Mouse (Mus musculus): ENCODE data around the gene Ttyh2. TPM values are rescaled to one million over a fixed set of nuclear protein-coding genes. Genes with fewer than 3 reads are reported as not detected.
A peak's percentile ranks its signal among the peaks of the same experiment; 100 is the strongest.
"Not testable (repeated sequence)": the region's sequence is repeated elsewhere in the genome, so short reads cannot be mapped to it uniquely, and the experiment has no call there.

Ttyh2 gene
- total and polyA plus RNA-seq, 3 experiments, result 70.3 to 182 (median 115) TPM

GRCm38 (mm10) chr11:114662161-114662560 lies 13.1 kb upstream of the Ttyh2 start:
- DNase-seq, result no peak

- DNase-seq, result peak; percentile 61
These were observed 12.4 kb upstream of the Ttyh2 start for GRCm38 (mm10) chr11:114662746-114663362.

DNA sequence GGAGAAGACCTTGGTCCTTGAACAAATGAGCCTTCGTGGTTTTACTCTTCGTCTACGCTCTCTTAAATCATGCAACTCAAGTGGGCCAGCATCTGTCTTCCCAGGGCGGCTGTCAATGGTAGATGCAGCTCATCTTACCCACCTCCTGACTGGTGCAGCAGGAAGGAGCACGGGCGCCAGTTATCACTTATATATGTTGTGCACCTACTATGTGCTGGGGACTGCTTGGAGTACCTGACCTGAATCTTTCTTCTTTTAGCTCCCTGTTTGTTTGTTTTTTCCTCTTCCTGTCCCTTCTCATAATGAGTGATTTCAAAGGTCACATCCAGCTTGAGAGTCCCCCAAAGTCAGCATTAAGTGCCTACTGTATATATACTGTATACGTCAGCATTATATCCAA lies 11.1 kb upstream of the Ttyh2 start:
- DNase-seq, result no peak

DNA sequence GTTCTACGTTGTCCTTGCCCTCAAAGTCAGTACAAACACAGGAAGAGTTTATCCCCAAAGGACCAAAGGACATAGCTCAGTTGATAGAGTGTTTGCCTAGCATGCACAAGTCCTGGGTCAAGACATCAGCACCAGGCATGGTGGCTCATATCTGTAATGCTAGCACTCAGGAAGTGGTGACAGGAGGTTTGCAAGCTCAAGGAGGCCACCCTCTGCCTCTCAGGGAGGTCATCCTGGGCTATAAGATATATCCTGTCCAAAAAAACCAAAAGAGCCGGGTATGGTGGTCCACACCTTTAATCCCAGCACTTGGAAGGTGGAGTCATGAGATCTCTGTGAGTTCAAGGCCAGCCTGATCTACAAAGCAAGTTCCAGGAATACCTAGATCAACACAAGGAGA lies 9.8 kb upstream of the Ttyh2 start:
- no peak for DNase-seq

DNA sequence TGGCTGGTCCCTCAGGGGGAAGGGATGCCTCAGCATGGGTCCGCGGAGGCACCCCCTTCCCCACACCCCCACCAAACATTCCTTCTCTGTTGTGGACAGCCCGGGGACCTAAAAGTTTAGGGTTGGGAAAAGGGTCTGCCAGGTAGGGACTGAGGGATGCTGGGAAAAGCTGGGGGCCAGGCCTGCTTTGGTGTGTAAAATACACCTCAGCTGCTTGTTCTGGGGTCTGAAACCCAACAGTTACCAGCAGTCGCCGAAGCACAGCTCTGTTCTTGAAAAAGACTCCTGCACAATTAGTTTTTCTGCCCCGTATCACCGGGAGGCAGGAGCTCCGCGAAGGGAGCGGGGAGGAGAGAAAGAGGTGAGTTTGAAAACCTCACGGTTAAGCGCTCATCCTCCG lies 8.4 kb upstream of the Ttyh2 start:
- no peak for DNase-seq

GRCm38 (mm10) chr11:114667236-114667931 lies 7.8 kb upstream of the Ttyh2 start:
- DNase-seq, result no peak

GRCm38 (mm10) chr11:114667932-114668285 lies 7.3 kb upstream of the Ttyh2 start:
- DNase-seq, result peak; percentile 30

DNA sequence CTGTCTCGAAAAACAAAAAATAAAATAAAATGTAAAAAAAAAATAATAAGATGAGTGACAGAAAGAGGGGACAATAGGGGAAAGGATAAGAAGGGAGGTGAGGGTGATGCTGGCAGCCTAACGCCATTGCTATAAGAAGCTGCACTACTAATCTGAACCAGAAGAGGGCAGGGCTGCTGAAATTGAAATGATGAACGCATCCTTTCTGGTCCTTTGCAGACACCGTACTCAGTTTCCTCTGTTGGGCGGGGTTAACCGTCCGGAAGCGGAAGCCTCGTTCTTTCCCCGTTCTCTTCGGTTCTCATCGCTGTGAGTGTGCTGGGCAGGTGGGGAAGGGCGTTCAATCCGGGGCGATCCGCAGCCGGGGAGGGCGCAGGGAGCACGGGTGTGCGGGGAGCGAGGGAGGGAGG lies 6.9 kb upstream of the Ttyh2 start, which contains the start of gene Rpl38:
Gene Rpl38, plus strand, starts transcription at position 224 of the 410 bp plus-strand sequence.
- peak; percentile 93 for DNase-seq

DNA sequence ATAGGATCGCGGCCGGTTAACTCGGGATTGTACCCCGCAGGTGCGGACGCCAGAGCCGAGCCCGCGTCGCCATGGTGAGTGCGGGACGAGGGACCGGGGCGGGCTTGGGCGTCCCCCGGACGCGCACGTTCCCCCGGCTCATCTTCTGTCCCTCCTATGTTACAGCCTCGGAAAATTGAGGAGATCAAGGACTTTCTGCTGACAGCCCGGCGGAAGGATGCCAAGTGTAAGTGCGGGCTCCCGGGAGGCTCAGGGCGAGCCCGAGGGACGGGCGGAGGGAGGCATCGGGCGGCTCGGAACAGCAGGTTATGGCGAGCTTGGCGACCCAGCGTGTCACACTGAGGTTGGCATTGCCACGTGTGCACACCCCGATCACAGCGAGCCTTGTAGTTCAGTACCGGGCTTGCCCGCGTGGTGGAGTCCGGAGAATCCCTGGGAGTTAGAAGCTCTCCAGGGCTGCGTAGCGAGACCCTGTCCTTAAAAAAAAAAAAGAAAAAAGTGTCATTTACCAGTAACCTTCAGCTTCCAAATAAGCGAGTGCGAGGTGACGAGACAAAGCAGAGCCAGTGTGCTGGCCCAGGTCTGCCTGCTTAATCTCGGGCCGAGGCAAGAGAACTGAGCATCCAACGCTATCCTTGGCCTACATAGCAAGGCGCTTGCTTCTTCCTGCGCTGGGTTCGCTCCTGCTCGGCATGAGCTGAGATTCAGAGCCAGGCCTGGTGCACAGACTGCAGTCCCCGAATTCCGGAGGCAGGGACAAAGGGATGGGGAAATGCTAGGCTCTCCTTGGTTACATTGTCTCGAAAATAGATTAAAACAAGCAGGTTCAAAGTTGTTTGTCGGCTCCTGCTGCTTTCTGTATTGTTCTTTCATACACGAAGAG lies 6.2 kb upstream of the Ttyh2 start:
- DNase-seq, result peak; percentile 87

- DNase-seq, result peak; percentile 45
These were observed 5.5 kb upstream of the Ttyh2 start for GRCm38 (mm10) chr11:114669651-114670168.

DNA sequence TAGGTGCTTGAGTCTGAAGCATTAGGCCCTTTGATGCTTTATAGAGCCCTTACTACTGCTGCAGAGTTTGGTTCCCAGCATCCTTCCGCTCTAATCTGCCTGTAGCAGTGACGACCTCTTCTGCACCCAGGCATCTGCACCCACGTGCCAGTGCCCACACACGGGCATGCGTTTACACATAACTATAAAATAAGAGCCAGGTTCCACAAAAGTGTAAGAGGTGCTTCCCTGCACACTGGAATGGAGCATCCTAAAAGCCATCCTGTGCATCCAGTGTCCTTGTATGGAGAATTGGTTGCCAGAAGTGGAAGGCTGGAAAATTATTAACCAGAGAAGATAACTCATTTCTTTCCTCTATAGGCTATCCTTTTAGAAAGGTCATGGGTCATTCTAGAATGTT lies 4.1 kb upstream of the Ttyh2 start:
- DNase-seq, result no peak

DNA sequence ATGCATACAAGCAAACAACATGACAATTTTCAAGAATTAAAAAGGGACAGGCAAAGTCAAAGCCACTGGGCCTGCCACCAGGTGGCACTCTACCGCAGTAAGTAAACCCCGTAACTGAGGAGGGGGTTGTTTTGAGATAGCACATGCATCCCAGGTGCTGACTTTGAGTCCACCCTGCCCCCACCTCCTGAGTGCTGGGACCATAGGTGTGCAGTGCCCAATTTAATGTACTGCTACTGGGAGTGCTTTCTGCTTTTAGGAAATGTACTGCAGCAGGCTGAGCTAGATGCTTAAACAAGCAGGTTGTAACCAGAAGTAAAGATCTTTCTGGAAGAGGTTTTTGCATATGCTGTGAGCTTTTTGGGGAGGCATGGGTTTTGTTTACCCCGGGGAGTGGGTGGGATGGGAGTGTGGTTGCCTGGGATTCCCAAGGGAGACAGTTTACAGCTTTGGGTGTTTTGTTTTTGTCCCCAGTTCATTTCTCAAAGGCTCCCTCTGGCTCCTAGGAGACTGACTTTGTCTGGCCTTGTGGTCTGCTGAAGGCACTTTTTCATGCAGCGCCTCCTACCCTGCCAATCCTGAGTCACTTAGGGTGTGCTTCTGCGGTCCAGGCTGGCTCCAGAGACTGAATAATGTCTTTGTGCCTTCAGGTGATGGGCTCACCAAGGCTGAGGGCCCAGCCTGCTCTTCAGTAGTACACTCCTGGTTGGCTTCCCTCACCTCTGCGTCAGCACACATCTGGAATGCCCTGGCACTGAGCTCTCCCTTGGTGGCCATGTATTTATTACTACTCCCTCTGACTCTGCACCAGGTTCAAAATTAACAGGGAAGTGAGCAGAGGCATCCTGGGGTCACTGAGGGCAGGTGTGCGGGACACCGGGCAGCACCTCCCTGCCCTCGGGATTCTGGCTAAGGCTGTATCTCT lies 2.2 kb upstream of the Ttyh2 start:
- DNase-seq, result peak; percentile 69

GRCm38 (mm10) chr11:114673719-114674050 lies 1.5 kb upstream of the Ttyh2 start:
- DNase-seq, result no peak

DNA sequence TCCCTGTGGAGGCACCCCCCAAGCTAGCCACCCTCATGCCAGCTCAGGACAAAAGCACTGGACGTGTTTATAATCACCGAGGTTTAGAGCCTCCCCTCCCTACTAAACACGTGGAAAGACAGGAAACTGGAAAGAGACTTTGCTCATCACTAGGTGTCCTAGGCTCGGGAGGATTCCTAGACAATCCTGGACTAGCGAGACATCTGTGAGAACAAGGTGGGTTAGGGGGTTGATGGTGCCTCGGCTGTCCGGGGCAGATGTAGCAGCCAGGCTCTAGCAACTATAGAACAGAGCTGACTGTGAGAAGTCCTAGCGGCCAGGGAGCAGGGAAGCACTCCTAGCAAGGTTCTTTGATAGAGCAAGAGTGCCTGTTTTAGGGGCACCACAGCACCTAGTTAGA lies 1.1 kb upstream of the Ttyh2 start:
- peak; percentile 21 for DNase-seq

DNA sequence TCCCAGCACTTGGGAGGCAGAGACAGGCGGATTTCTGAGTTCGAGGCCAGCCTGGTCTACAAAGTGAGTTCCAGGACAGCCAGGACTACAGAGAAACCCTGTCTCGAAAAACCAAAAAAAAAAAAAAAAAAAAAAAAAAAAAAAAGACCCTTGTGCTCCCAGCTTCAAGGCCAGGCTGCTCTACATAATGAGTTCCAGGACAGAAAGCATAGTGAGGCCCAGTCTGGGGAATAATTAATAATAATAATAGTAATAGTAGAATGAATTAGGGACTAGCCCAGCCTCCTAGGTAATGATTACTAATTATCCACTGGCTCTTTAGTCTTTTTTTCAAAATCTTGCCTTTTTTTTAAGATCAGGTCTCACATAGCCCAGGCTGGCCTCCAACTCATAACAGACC lies 435 bp upstream of the Ttyh2 start:
- DNase-seq, result not testable (repeated sequence)

DNA sequence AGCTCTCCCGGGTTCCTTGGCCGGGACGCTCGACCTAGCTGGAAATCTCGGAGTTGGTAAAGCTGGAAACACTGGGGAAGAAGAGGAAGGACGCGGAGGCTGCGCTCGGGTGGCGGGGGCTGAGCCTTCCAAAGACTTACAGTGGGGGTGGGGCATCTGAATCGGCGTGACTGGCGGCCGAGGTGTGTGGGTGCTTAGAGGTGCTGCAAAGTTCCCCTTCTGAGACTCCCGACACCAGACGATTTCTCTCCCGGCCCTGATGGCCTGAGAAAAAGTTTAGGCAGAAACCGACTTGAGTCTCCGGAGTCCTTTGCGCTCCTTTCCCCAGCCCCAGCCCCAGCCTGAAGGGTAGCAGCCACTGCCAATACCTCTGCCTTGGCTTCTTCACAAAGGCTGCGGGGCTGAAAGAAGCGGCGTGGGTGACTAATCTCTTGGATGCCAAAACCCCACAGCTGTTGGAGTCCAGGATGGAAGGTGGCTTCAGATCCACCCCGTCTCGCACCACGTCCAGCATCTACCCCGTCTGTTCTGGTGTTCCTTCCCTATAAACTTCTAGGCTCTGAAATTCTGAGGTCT lies 683 bp downstream of the Ttyh2 start:
- DNase-seq, result peak; percentile 80

- peak; percentile 82 for DNase-seq
These were observed 1.2 kb downstream of the Ttyh2 start for GRCm38 (mm10) chr11:114676431-114676830.

DNA sequence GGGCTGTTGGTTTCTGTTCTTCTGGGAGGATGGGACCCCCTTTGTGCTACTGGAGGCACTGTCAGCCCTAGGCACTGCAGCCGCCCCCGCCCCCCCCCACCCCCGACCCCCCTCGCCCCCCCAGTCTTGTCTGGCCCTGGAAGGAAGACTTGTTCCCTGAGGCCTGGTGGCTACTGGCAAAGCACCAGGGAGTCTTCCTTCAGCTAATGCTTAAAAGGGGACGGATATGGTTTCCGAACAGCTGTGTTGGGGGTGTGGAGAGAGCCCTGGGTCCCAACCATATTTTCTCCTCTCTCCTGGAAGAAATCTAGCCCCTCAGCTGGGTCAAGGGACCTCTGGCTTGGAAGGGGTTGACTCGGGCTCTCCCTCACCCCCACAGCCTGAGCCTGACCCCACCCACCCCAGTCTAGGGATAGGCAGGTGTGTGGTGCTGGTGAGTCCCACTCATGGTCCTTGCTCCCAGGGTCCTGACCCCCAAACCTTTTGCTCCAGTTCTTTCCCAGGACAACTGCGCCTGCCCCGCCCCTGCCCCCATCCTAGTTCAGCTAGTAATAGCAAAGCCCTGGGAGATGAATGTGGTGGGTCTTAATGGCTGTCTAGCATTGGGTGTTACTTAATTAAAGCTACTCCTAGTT lies 1.8 kb downstream of the Ttyh2 start:
- no peak for DNase-seq

DNA sequence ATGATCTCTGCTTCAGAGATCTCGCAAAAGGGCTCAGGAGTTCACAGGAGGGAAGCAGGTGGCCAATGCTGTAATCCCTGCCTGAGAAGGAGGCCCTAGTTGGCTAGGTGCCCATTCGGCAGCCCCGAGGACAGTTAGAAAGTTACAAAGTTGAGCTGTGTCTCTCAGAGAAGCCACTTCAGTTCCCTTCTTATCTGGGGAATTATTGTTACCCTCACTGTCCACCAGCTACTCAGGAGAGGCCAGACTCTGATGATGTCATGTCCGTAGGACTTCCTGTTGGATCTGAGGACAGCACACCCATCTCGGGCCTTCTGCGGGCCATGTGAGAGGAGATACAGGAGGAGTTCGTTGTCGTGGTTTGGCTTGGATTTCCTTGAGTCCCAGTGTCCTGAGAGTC lies 4.4 kb downstream of the Ttyh2 start:
- DNase-seq, result peak; percentile 65

GRCm38 (mm10) chr11:114680291-114680690 lies 5.1 kb downstream of the Ttyh2 start:
- peak; percentile 88 for DNase-seq

DNA sequence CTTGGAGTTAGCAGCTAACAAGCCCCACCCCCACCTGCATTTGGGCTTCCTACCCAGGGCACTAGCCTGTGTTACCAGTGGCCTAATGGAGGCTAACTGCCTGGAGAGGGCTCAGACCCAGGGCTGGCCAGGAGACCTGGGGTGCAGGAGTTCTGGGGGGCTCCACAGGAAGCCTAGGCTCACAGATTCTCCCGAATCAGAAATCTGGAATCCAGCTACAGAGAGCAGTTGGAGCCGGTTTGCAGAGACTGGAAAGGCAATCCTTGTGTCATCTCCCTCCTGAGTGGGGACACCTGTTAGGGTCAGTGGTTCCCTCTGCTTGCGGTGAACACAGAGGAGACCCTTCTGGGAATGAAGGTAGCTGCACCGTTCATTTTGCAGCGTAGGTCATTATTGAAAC lies 5.8 kb downstream of the Ttyh2 start:
- no peak for DNase-seq
